Mouse (Mus musculus) megakaryocyte, embryonic 14.5 days (primary cell): ENCODE data around the gene Jmjd1c. TPM values are rescaled to one million over a fixed set of nuclear protein-coding genes. Genes with fewer than 3 reads are reported as not detected.

Experiments
- H3K27me3 ChIP-seq: replicated peaks from 2 replicates; pipeline ENCODE3; 2012; ENCODE audit warnings: inconsistent platforms
- H3K36me3 ChIP-seq: replicated peaks from 2 replicates; pipeline ENCODE3; 2012; ENCODE audit warnings: low read length, inconsistent platforms, mixed read lengths
- H3K4me1 ChIP-seq: 2 replicates; pipeline ENCODE4 v1.6.1; 2012; ENCODE audit warnings: inconsistent platforms
- H3K4me3 ChIP-seq: replicated peaks from 2 replicates; pipeline ENCODE3; 2012; ENCODE audit warnings: moderate library complexity, mild to moderate bottlenecking, inconsistent platforms
- H3K9me3 ChIP-seq: 2 replicates; pipeline ENCODE4 v1.6.1; 2012; ENCODE audit warnings: inconsistent platforms
- FLI1 ChIP-seq: IDR thresholded peaks from 2 replicates; pipeline ENCODE4 v1.6.1; 2012; ENCODE audit warnings: low read length, inconsistent platforms, mixed read lengths
- GATA1 ChIP-seq: IDR thresholded peaks from 3 replicates; pipeline ENCODE4 v1.6.1; 2012; ENCODE audit warnings: mixed read lengths, low read length, inconsistent platforms, borderline replicate concordance
- polyA plus RNA-seq: library from polyadenylated mRNA; stranded (reverse); fragments of >175 nt; gene quantifications from 2 replicates; pipeline ENCODE4 v1.2.3, GENCODE M21; 2012; ENCODE audit warnings: low replicate concordance; ENCODE audit not compliant: insufficient read depth

Gene Jmjd1c
- 0.47 and 4.9 TPM in 2 replicates for polyA plus RNA-seq

GRCm38 (mm10) chr10:67095798-67096620 is at the start of gene Jmjd1c:
TSS of gene Jmjd1c (plus strand) at chr10:67096125.
- Histone ChIP-seq H3K4me3 (peak within 1 kb of the TSS; percentile 99), H3K27me3 (no peaks in the 10 kb centered on the region), H3K36me3 (peaks cover 30% of the 10 kb centered on the region), H3K4me1 (peaks cover 36% of the 10 kb centered on the region), H3K9me3 (peaks cover 16% of the 10 kb centered on the region)
- TF ChIP-seq FLI1 (no peak), GATA1 (no peak)

- Histone ChIP-seq H3K9me3 (no peaks in the 10 kb centered on the region), H3K4me1 (peaks cover 36% of the 10 kb centered on the region), H3K36me3 (peaks cover 2% of the 10 kb centered on the region), H3K27me3 (no peaks in the 10 kb centered on the region), H3K4me3 (no peak overlapping the region)
- TF ChIP-seq GATA1 (no peak), FLI1 (no peak)
Measured at GRCm38 (mm10) chr10:67047712-67048645, 47.9 kb upstream of the Jmjd1c start.

- H3K36me3 ChIP-seq: no peaks in the 10 kb centered on the region
- H3K27me3 ChIP-seq: no peaks in the 10 kb centered on the region
- H3K4me3 ChIP-seq: no peak overlapping the region
- peaks cover 36% of the 10 kb centered on the region for H3K4me1 ChIP-seq
- no peaks in the 10 kb centered on the region for H3K9me3 ChIP-seq
- TF ChIP-seq FLI1 (no peak), GATA1 (no peak)
Measured at GRCm38 (mm10) chr10:67048871-67049615, 46.9 kb upstream of the Jmjd1c start.

- H3K4me1 ChIP-seq: peaks cover 36% of the 10 kb centered on the region
- H3K9me3 ChIP-seq: no peaks in the 10 kb centered on the region
- no peaks in the 10 kb centered on the region for H3K36me3 ChIP-seq
- no peak overlapping the region for H3K4me3 ChIP-seq
- no peaks in the 10 kb centered on the region for H3K27me3 ChIP-seq
- TF ChIP-seq GATA1 (no peak), FLI1 (no peak)
Measured at GRCm38 (mm10) chr10:67049621-67050020, 46.3 kb upstream of the Jmjd1c start.

- H3K9me3 ChIP-seq: no peaks in the 10 kb centered on the region
- H3K4me3 ChIP-seq: no peak overlapping the region
- peaks cover 37% of the 10 kb centered on the region for H3K4me1 ChIP-seq
- TF ChIP-seq FLI1 (no peak), GATA1 (no peak)
- H3K36me3 ChIP-seq: no peaks in the 10 kb centered on the region
- no peaks in the 10 kb centered on the region for H3K27me3 ChIP-seq
Measured at GRCm38 (mm10) chr10:67050766-67051165, 45.2 kb upstream of the Jmjd1c start.

GRCm38 (mm10) chr10:67051466-67051865 is 44.5 kb upstream of the Jmjd1c start:
- TF ChIP-seq FLI1: no peak
- TF ChIP-seq GATA1: no peak
- Histone ChIP-seq H3K27me3 (no peaks in the 10 kb centered on the region), H3K4me3 (no peak overlapping the region), H3K4me1 (peaks cover 44% of the 10 kb centered on the region), H3K36me3 (no peaks in the 10 kb centered on the region), H3K9me3 (no peaks in the 10 kb centered on the region)

- TF ChIP-seq FLI1 (no peak), GATA1 (no peak)
- Histone ChIP-seq H3K27me3 (no peaks in the 10 kb centered on the region), H3K9me3 (no peaks in the 10 kb centered on the region), H3K4me3 (peak overlapping the region; percentile 18), H3K36me3 (no peaks in the 10 kb centered on the region), H3K4me1 (peaks cover 46% of the 10 kb centered on the region)
Measured at GRCm38 (mm10) chr10:67052429-67052828, 43.5 kb upstream of the Jmjd1c start.

- TF ChIP-seq GATA1 (no peak), FLI1 (no peak)
- no peak overlapping the region for H3K4me3 ChIP-seq
- no peaks in the 10 kb centered on the region for H3K9me3 ChIP-seq
- peaks cover 2% of the 10 kb centered on the region for H3K36me3 ChIP-seq
- H3K27me3 ChIP-seq: no peaks in the 10 kb centered on the region
- H3K4me1 ChIP-seq: peaks cover 41% of the 10 kb centered on the region
Measured at GRCm38 (mm10) chr10:67053475-67053874, 42.5 kb upstream of the Jmjd1c start.
